Mouse (Mus musculus): ENCODE data around the gene Lingo2.

GRCm38 (mm10) chr4:36973358-36973757, 21.8 kb upstream of the Lingo2 start:
- TF ChIP-seq POLR2A (IDR thresholded peaks at IDR 0.05; ENCODE audit: borderline replicate concordance, low read depth, low read length), result no peak
- no peak for TF ChIP-seq CTCF (IDR thresholded peaks at IDR 0.05; ENCODE audit: low read depth, low read length)
